Mouse (Mus musculus) liver, adult 2 months (tissue): ENCODE measurements around the gene Spr. TPM values are rescaled to one million over a fixed set of nuclear protein-coding genes. Genes with fewer than 3 reads are reported as not detected.
"Not testable (repeated sequence)": the region's sequence is repeated elsewhere in the genome, so short reads cannot be mapped to it uniquely, and the experiment has no call there.

Source experiments
- DNase-seq: peaks from one replicate; pipeline ENCODE4 v3.0.0-alpha.2; 2011; ENCODE audit warnings: low read depth, low spot score; ENCODE audit errors: extremely low read depth
- H3K27ac ChIP-seq: fragments of 200-500 bp; replicated peaks from 2 replicates; pipeline ENCODE4 v1.5.1; 2012; ENCODE audit warnings: low read depth, mild to moderate bottlenecking, control low read depth, inconsistent platforms, low read length; ENCODE audit not compliant: insufficient read depth
- H3K27me3 ChIP-seq: fragments of 200-500 bp; 2 replicates; pipeline ENCODE4 v1.6.1; 2012; ENCODE audit warnings: mild to moderate bottlenecking, moderate library complexity, low read length, inconsistent platforms; ENCODE audit not compliant: control insufficient read depth, insufficient read depth
- H3K36me3 ChIP-seq: fragments of 200-500 bp; 2 replicates; pipeline ENCODE4 v1.6.1; 2012; ENCODE audit warnings: low read length, inconsistent platforms; ENCODE audit not compliant: control insufficient read depth, insufficient read depth
- H3K4me1 ChIP-seq: fragments of 200-500 bp; 2 replicates; pipeline ENCODE4 v1.6.1; 2011; ENCODE audit warnings: low read length; ENCODE audit not compliant: control insufficient read depth, insufficient read depth
- H3K4me3 ChIP-seq: fragments of 200-500 bp; 2 replicates; pipeline ENCODE4 v1.5.1; 2011; ENCODE audit warnings: low read depth, mild to moderate bottlenecking, control low read depth, low read length, moderate library complexity; ENCODE audit not compliant: insufficient read depth
- H3K79me2 ChIP-seq: fragments of 200-500 bp; 2 replicates; pipeline ENCODE4 v1.6.1; 2012; ENCODE audit warnings: inconsistent platforms, mild to moderate bottlenecking, low read length, moderate library complexity; ENCODE audit not compliant: control insufficient read depth, insufficient read depth
- H3K9ac ChIP-seq: fragments of 200-500 bp; 2 replicates; pipeline ENCODE4 v1.6.1; 2012; ENCODE audit warnings: low read depth, mild to moderate bottlenecking, control low read depth, inconsistent platforms, low read length
- CTCF ChIP-seq: fragments of 200-500 bp; IDR thresholded peaks from 2 replicates; pipeline ENCODE4 v1.5.1; 2011; ENCODE audit warnings: low read depth, low read length, control low read depth
- POLR2A ChIP-seq: fragments of 200-500 bp; IDR thresholded peaks from 2 replicates; pipeline ENCODE4 v1.6.1; 2011; ENCODE audit warnings: low read length, control low read depth; ENCODE audit not compliant: insufficient read depth; ENCODE audit errors: extremely low read depth
- WGBS: fragments of 180-500 bp; shearing (Covaris S2); methylation state at CpG from one replicate; pipeline ENCODE4 v1.1.7; 2018; 5-methylcytosine and 5-hydroxymethylcytosine counted together
- polyA plus RNA-seq: library from polyadenylated mRNA; depleted of rRNA; stranded (reverse); fragments of >200 nt; gene quantifications from 2 replicates; pipeline ENCODE4 v1.2.3, GENCODE M21; 2012
- total RNA-seq: library from RNA; depleted of rRNA; stranded (reverse); fragments of >200 nt; gene quantifications from 2 replicates; pipeline ENCODE4 v1.2.3, GENCODE M21; 2014

The Spr gene
- total and polyA plus RNA-seq, 2 experiments = 53.2 to 143 TPM

- Histone ChIP-seq H3K36me3 (no peaks in the 10 kb centered on the region), H3K27me3 (no peaks in the 10 kb centered on the region), H3K79me2 (no peaks in the 10 kb centered on the region), H3K27ac (no peak overlapping the region), H3K4me3 (no peak overlapping the region), H3K9ac (no peak overlapping the region), H3K4me1 (no peaks in the 10 kb centered on the region)
- TF ChIP-seq POLR2A = no peak
- TF ChIP-seq CTCF = no peak
- DNase-seq = no peak
- WGBS = 63% methylated on average over 3 of the region's 3 CpGs
These were observed 42.0 kb upstream of the Spr start for GRCm38 (mm10) chr6:85179569-85179968.

- DNase-seq = no peak
- no peaks in the 10 kb centered on the region for H3K79me2 ChIP-seq
- 75% methylated on average over 11 of the region's 11 CpGs for WGBS
- no peak overlapping the region for H3K27ac ChIP-seq
- H3K4me1 ChIP-seq = no peaks in the 10 kb centered on the region
- TF ChIP-seq CTCF (no peak), POLR2A (no peak)
- H3K9ac ChIP-seq = no peak overlapping the region
- H3K36me3 ChIP-seq = no peaks in the 10 kb centered on the region
- no peaks in the 10 kb centered on the region for H3K27me3 ChIP-seq
- no peak overlapping the region for H3K4me3 ChIP-seq
These were observed 27.9 kb upstream of the Spr start for GRCm38 (mm10) chr6:85165440-85165921.

GRCm38 (mm10) chr6:85160201-85160923 is 22.8 kb upstream of the Spr start:
- H3K27me3 ChIP-seq = no peaks in the 10 kb centered on the region
- WGBS = 16% methylated on average over 4 of the region's 4 CpGs

GRCm38 (mm10) chr6:85159092-85159760 is 21.7 kb upstream of the Spr start:
- whole genome bisulfite sequencing = 31% methylated on average over 6 of the region's 6 CpGs
- not testable (repeated sequence) for H3K4me3 ChIP-seq, H3K9ac ChIP-seq, H3K4me1 ChIP-seq, DNase-seq, H3K27ac ChIP-seq, H3K79me2 ChIP-seq, H3K27me3 ChIP-seq, H3K36me3 ChIP-seq
- peak; percentile 77 for TF ChIP-seq CTCF

More at GRCm38 (mm10) chr6:85160201-85160923, 22.8 kb upstream of the Spr start:
- peaks cover 3% of the 10 kb centered on the region; the same call in 1 of the 2 replicates for H3K4me1 ChIP-seq
- H3K9ac ChIP-seq = no peak overlapping the region
- TF ChIP-seq CTCF (peak; percentile 71), POLR2A (no peak)
- no peaks in the 10 kb centered on the region for H3K79me2 ChIP-seq
- peak; percentile 50 for DNase-seq
- H3K36me3 ChIP-seq = no peaks in the 10 kb centered on the region
- no peak overlapping the region for H3K27ac ChIP-seq
- no peak overlapping the region for H3K4me3 ChIP-seq

- DNase-seq = peak; percentile 44
- not testable (repeated sequence) for H3K27ac ChIP-seq, H3K4me1 ChIP-seq, H3K36me3 ChIP-seq, H3K4me3 ChIP-seq, H3K79me2 ChIP-seq, H3K9ac ChIP-seq, H3K27me3 ChIP-seq
- 69% methylated on average over 4 of the region's 4 CpGs for WGBS
These were observed 20.7 kb upstream of the Spr start for GRCm38 (mm10) chr6:85158040-85158804.

- H3K27me3 ChIP-seq, H3K27ac ChIP-seq, H3K79me2 ChIP-seq, DNase-seq, H3K4me3 ChIP-seq, H3K36me3 ChIP-seq, H3K4me1 ChIP-seq, H3K9ac ChIP-seq: not testable (repeated sequence)
- 45% methylated on average over 2 of the region's 2 CpGs for WGBS
These were observed 19.0 kb upstream of the Spr start for GRCm38 (mm10) chr6:85156551-85156950.
